Mouse (Mus musculus): ENCODE data around the gene Ankmy1.

The Ankmy1 gene

DNA sequence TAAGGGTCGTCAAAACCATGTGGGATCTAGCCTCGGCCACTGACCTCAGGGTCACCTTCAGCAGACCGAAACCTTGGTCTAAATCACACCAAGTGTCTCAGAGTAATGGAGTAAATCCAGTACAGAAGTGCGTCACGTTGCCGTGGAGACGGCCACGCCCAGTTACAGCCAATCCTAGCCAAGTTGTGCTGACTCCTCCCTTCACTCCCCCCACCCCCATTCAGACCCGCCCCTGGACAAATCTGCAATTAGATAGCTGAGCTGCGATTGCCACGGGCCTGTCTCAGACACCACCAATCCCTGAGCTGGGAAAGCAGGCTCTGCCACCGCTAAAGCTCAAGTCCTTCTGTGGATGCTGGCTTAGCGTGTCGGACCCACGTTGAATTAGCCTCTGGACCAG, at the start of gene Ankmy1:
Ankmy1 (minus strand) TSS at position 121 of the 400 bp plus-strand sequence.
- TF ChIP-seq GATA4 (IDR thresholded peaks at IDR 0.05; ENCODE audit: insufficient replicate concordance, low read length): no peak

DNA sequence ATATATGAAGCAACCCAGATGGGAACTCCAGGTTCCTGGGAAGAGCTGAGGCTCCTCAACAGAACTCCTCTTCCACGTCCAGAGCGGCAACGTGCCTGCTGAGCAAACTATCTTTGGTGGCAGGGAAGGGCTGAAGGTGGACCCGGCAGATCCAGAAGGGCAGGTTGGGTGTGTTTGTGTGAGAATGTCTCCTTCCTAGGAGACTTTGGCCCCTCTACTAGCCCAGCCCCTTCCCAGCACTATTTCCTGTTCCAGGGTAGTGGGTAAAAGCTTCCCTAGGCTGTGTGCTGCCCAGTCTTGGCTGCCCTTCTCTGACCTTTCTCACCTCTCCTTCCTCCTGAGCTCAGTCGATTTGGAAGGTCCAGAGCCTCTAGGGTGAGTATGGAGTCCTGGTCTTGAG, 47.9 kb upstream of the Ankmy1 start, which contains the start of gene Gpr35:
Gpr35 (plus strand) TSS at position 259 of the 400 bp plus-strand sequence.
- TF ChIP-seq GATA4 (IDR thresholded peaks at IDR 0.05; ENCODE audit: insufficient replicate concordance, low read length): no peak

GRCm38 (mm10) chr1:92949426-92949825, 46.7 kb upstream of the Ankmy1 start:
- no peak for TF ChIP-seq GATA4 (IDR thresholded peaks at IDR 0.05; ENCODE audit: insufficient replicate concordance, low read length)

- TF ChIP-seq GATA4 (IDR thresholded peaks at IDR 0.05; ENCODE audit: insufficient replicate concordance, low read length): no peak
These were observed 45.3 kb upstream of the Ankmy1 start for GRCm38 (mm10) chr1:92947966-92948365.

DNA sequence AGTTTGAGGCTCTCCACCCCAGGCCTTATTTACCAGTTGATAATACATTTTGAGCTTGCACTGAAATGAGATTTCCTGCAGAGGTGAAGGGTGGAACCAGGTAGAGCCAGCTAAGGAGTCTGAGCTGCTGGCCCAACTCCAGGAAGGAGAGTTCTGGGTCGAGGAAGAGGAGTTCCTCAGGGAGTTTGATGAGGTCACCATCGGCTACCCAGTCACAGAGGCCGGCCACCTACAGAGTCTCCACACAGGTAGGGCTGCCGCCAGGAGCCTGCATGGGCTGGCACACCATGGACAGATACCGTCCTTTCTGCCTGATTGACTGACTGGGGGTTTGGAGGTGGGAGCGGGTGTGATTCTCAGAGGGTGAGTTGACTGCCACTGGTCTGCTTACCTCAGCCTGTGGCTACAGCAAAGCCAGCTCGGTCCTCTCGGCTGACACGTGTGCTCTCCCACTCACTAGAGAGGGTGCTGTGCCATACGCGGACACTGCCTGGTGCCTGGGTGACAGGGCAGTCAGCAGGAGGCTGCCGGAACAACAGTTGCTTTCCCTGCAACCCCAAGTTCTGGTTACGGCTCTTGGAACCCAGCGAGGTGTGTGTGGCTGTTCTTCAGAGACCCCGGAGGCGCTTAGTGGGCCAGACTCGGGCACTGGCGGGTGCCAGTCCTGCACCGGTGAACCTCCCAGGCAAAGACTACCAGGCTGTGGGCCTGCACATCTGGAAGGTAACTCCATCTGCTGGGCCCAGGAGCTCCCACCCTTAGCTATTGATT, 40.7 kb upstream of the Ankmy1 start:
- TF ChIP-seq GATA4 (IDR thresholded peaks at IDR 0.05; ENCODE audit: insufficient replicate concordance, low read length): no peak

DNA sequence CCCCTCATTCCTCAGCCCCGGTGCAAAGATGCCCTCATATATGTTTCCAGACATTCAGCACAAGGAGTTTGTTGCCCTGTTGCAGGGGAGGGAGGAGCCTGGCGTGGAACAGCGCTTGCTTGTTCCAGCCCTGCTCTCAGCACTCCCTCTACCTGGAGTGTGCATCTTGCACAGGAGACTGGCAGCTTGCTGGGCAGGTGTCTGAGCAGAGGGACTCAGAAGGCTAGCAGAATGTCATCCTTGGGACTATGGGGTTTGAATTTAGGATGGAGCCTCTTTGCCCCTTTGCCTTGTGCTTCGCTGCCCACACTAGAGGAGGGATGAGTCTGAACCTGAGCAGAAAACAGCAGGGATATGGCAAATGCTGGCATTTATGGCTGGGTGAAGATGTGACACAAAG, 37.0 kb upstream of the Ankmy1 start:
- no peak for TF ChIP-seq GATA4 (IDR thresholded peaks at IDR 0.05; ENCODE audit: insufficient replicate concordance, low read length)

DNA sequence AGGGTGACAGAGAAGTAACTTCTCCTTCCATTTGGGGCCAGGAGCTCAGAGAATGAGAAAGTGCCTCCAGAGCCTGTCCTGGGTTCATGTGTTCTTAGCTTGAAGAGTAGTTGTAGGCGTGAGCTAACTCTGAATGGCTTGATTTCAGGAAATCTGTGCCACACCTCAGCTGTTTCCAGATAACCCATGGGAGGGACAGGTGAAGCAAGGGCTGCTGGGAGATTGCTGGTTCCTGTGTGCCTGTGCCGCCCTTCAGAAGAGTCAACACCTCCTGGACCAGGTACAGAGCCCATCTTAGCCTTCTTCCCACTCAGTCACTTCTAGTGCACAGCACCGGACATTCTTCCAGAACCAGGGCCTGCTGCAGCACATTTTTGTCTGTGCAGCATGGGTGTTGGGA, 35.1 kb upstream of the Ankmy1 start:
- no peak for TF ChIP-seq GATA4 (IDR thresholded peaks at IDR 0.05; ENCODE audit: insufficient replicate concordance, low read length)

DNA sequence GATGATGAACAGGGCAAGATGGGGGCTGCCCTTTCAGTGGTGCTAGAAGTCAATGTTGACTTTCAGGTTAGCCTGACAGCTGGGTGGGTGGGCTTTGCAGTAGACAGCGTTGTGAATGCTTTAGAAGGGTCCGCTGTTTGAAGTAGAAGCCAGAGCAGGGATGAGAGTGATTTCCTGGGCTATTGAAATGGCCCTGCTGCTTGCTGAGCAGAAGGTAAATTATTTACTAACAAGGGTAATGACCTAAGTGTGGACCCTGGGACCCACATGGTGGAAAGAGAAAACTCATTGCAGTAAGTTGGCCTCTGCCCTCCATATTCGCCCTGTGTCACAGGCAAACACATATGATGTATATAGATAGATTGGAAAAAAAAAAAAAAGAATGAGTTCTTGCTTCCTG, 33.8 kb upstream of the Ankmy1 start:
- TF ChIP-seq GATA4 (IDR thresholded peaks at IDR 0.05; ENCODE audit: insufficient replicate concordance, low read length): no peak

DNA sequence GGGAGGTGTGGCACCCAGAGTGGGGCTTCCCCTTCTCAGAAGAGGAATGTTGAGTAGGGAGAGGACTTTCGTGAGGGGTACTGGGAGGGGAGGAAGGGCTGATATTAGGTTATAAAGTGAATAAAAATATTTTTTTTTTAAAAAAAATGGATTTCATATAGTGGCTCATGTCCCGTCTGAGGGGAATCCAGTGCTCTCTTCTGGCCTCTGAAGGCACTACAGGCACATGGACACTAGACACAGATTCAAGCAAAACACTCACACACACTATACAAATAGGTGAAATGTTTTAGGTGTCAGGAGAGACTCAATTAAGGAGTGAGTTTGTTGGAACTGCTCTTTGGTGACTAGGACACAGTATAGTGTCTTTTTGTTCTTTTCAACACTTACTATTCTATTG, 33.3 kb upstream of the Ankmy1 start:
- no peak for TF ChIP-seq GATA4 (IDR thresholded peaks at IDR 0.05; ENCODE audit: insufficient replicate concordance, low read length)

DNA sequence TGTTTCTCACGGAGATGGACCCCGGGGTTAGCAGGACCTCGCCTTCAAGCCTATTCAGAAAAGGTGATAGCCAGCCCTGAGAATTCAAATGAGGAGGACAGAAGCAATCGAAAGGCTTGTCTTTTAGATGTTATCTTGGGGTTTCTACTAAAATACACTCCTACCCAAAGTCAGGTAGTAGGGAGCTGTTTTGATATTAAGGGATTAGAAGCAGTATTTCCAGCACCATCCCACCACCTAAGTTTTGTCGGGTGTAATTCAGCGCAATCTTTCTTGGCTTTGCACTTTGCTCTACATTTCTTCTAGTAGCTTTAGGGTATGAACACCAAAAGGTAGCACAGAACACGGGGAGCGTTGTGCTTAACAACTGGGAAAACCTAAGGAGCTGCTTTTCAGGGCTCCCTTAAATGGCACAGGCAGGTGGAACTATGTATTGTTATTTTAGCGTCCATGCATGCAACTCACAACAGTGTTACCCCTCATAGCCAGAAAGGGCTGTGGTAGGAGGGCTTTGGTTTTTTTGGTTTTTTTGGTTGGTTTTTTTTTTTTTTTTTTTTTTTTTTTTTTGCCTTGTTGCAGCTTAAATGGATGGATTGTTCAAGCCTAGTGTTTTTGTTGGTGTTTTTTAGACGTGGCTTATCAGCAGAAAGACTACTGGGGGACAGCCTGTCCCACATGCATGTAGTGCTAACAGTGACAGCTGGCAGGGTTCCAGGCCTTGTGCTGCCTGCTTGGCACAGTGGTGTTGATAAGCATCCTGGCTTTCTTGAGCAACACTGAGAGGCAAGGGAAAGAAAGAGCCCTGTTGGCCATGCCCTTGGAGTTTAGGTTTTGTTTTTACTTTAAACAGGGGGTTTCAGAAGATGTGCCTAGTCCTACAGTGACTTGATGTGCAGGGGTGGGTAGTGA, 32.6 kb upstream of the Ankmy1 start:
- no peak for TF ChIP-seq GATA4 (IDR thresholded peaks at IDR 0.05; ENCODE audit: insufficient replicate concordance, low read length)

DNA sequence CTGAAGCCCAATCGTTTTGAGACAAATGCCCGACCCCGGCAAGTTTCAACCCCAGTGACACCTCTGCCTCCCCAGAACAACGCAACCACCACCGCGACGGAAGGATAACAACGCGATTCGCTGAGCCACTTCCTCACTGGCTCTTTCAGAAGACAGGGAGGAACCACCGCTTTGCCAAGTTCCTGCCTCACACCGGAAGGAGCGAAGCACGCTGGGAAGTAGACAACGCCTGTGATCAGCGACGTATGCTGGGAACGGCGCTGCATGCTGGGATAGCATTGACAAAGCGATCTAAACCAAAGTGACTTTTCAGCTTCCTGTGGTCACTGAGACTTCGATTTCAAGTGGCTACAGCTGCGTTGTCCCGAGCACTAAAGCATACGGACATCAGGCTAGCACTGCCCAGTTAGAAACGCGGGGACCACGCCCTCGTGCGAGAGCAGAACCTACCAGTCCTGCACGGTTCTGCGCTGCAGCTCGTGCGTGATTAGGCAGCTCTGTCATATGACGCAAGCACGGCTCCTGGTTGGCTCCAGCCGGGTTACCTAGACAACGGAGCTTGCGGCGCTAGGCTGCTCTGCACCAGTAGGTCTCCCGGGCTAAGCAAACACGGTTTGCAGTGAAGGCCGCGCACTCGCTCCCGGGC, 31.6 kb upstream of the Ankmy1 start, which contains the start of gene Capn10:
Capn10 (plus strand) TSS at position 195 of the 646 bp plus-strand sequence.
- TF ChIP-seq GATA4 (IDR thresholded peaks at IDR 0.05; ENCODE audit: insufficient replicate concordance, low read length): peak; percentile 3; the same call in 1 of the 2 replicates

DNA sequence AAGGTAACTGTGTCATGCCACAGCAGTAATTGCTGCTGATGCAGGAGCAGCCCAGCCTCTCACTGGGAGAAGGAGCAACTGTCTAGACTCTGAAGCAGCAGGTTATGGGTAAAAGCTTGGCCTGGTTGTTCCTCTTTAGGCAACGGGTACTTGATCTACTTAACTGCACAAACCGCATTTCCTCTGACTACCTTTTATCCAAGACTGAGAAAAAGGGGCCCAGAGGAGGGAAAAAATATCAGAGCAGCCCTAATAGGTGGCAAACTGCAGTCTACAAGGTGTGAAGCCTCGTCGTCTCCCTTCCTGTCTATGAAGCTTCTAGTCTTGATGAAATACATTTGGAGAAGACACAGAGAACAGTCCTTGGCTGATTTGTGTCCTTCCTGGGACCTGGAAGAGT, 30.9 kb upstream of the Ankmy1 start:
- TF ChIP-seq GATA4 (IDR thresholded peaks at IDR 0.05; ENCODE audit: insufficient replicate concordance, low read length): no peak

GRCm38 (mm10) chr1:92930171-92930706, 27.5 kb upstream of the Ankmy1 start:
- TF ChIP-seq GATA4 (IDR thresholded peaks at IDR 0.05; ENCODE audit: insufficient replicate concordance, low read length): no peak

- TF ChIP-seq GATA4 (IDR thresholded peaks at IDR 0.05; ENCODE audit: insufficient replicate concordance, low read length): no peak
These were observed 18.8 kb upstream of the Ankmy1 start for GRCm38 (mm10) chr1:92921496-92921895.
